Mouse (Mus musculus) lung, postnatal 0 days (tissue): ENCODE results near the gene Ccdc113.

Source experiments
- CTCF ChIP-seq: IDR thresholded peaks from 2 replicates; pipeline ENCODE4 v1.5.1; 2016; ENCODE audit warnings: antibody characterized with exemption, mild to moderate bottlenecking
- EP300 ChIP-seq: IDR thresholded peaks from 2 replicates; pipeline ENCODE4 v1.6.1; 2016; ENCODE audit warnings: antibody characterized with exemption, mild to moderate bottlenecking, control low read depth

- TF ChIP-seq CTCF (no peak), EP300 (no peak)
Observed at GRCm38 (mm10) chr8:95551577-95551976, 17.7 kb downstream of the Ccdc113 start.
